8 mouse cellular contexts compared by ENCODE assay signal in the genomic region with DNA sequence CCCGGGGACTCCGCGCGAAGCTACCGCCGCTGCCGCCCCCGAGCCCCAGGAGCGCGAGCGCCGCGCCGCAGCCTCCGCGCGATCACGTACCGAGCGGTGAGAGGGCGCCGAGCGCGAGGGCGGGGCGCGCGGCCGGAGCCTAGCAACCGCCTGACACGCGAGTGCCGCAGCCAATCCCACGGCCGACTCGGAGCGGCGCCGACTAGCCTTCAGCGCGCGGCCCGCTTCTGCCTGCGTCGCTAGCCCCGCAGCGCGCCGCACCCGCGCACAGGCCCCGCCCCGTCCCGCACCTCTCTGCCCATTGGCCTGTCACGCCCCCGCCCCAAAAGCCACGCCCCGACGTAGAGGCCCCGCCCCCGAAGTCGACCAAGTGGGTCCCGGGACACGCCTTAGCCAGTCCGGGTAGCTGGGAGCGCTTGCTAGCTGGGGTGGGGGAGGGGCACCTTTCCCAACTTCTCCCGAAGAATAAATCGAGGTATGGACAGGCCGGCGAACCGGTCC. TPM values are rescaled to one million over a fixed set of nuclear protein-coding genes. Genes with fewer than 3 reads are reported as not detected.
DNase-seq lines count a peak whose midpoint lies in the region; ATAC-seq and TF ChIP-seq lines count a peak whose summit lies in the region.

Gene Dag1 (minus strand): TSS at position 269 of the 501 bp plus-strand sequence.

- peak within 1 kb of the TSS; percentile 83 to 91 for H3K4me3 ChIP-seq in ES-E14 (ENCODE audit: insufficient read depth in 1 of 2, low read depth in 1 of 2, low read length in 2 of 2, poor library complexity in 1 of 2, severe bottlenecking in 1 of 2)
- peak within 1 kb of the TSS; percentile 95 for H3K4me3 ChIP-seq in forebrain, embryonic 16.5 days (replicated peaks; ENCODE audit: low read length)
- peak within 1 kb of the TSS; percentile 93 for H3K4me3 ChIP-seq in layer of hippocampus, adult 2 months
- peak within 1 kb of the TSS; percentile 95 for H3K4me3 ChIP-seq in lung, embryonic 14.5 days (ENCODE audit: low read depth, low read length)
- peak within 1 kb of the TSS; percentile 81 for H3K4me3 ChIP-seq in olfactory bulb, adult 2 months (ENCODE audit: insufficient read depth, low read depth, low read length)
- H3K4me3 ChIP-seq in thymus, adult 2 months (ENCODE audit: control insufficient read depth, insufficient read depth, low read length): peak within 1 kb of the TSS; percentile 64

- H3K27ac ChIP-seq in ES-E14 (ENCODE audit: insufficient read depth, low read depth, low read length, poor library complexity, severe bottlenecking): peak within 1 kb of the TSS; percentile 98
- peak within 1 kb of the TSS; percentile 86 for H3K27ac ChIP-seq in forebrain, embryonic 16.5 days (ENCODE audit: low read length)
- peak within 1 kb of the TSS; percentile 96 for H3K27ac ChIP-seq in layer of hippocampus, adult 2 months
- H3K27ac ChIP-seq in lung, embryonic 14.5 days (ENCODE audit: low read depth): peak within 1 kb of the TSS; percentile 95
- H3K27ac ChIP-seq in olfactory bulb, adult 2 months (ENCODE audit: insufficient read depth, low read depth, low read length): peak within 1 kb of the TSS; percentile 47
- peak within 1 kb of the TSS; percentile 11; the same call in 1 of the 2 replicates for H3K27ac ChIP-seq in thymus, adult 2 months (ENCODE audit: control insufficient read depth, insufficient read depth, low read length)

- 0 out of 2 replicates have a peak, but pooled peaks cover 3% of the 10 kb centered on the region for H3K36me3 ChIP-seq in ES-E14 (ENCODE audit: control insufficient read depth, insufficient read depth, low read length, poor library complexity, severe bottlenecking)
- H3K36me3 ChIP-seq in forebrain, embryonic 16.5 days (ENCODE audit: control insufficient read depth, insufficient read depth): no peaks in the 10 kb centered on the region
- H3K36me3 ChIP-seq in lung, embryonic 14.5 days (ENCODE audit: insufficient read depth): no peaks in the 10 kb centered on the region
- H3K36me3 ChIP-seq in thymus, adult 2 months (ENCODE audit: control insufficient read depth, insufficient read depth, low read length): no peaks in the 10 kb centered on the region

- H3K4me2 ChIP-seq in forebrain, embryonic 16.5 days (ENCODE audit: low read length): peak within 1 kb of the TSS; percentile 85
- peak within 1 kb of the TSS; percentile 77 for H3K4me2 ChIP-seq in lung, embryonic 14.5 days

- intact Hi-C loops in heart, postnatal 36 days (cut with DNase I): loop anchor here (5.0 kb wide), 2 partner anchors 41 to 61 kb away; no protein-coding TSS in a partner anchor

- peak within 1 kb of the TSS; percentile 92 for H3K9ac ChIP-seq in ES-E14 (ENCODE audit: insufficient read depth, low read depth, low read length, poor library complexity, severe bottlenecking)
- peak within 1 kb of the TSS; percentile 86 for H3K9ac ChIP-seq in forebrain, embryonic 16.5 days (replicated peaks; ENCODE audit: low read depth, low read length)
- H3K9ac ChIP-seq in lung, embryonic 14.5 days: peak within 1 kb of the TSS; percentile 88

- in situ Hi-C loops in ES-E14 (cut with MboI; ENCODE audit: low sequenced_read_pairs in 2 of 2, unreplicated experiment in 2 of 2): no loop called here

- TF ChIP-seq POLR2A in olfactory bulb, adult 2 months (IDR thresholded peaks at IDR 0.05; ENCODE audit: insufficient read depth, low read depth, low read length): peak; percentile 54; the same call in 1 of the 2 replicates
- TF ChIP-seq POLR2A in thymus, adult 2 months (IDR thresholded peaks at IDR 0.05; ENCODE audit: control insufficient read depth, extremely low read depth, insufficient read depth, low read length, poor library complexity): no peak; the same call in 1 of the 2 replicates

- no peak for TF ChIP-seq CTCF in layer of hippocampus, adult 2 months (conservative IDR thresholded peaks at IDR 0.05)
- TF ChIP-seq CTCF in lung, embryonic 14.5 days (IDR thresholded peaks at IDR 0.05; ENCODE audit: low read depth): no peak
- no peak for TF ChIP-seq CTCF in olfactory bulb, adult 2 months (IDR thresholded peaks at IDR 0.05; ENCODE audit: insufficient read depth, low read depth, low read length)
- peak; percentile 44; the same call in 1 of the 2 replicates for TF ChIP-seq CTCF in thymus, adult 2 months (IDR thresholded peaks at IDR 0.05; ENCODE audit: borderline replicate concordance, control insufficient read depth, extremely low read depth, insufficient read depth, low read length, poor library complexity)

- no peaks in the 10 kb centered on the region for H3K9me3 ChIP-seq in ES-E14 (ENCODE audit: control insufficient read depth, insufficient read depth, low read depth, low read length)
- H3K9me3 ChIP-seq in forebrain, embryonic 16.5 days (ENCODE audit: control insufficient read depth, low read length): no peaks in the 10 kb centered on the region
- H3K9me3 ChIP-seq in lung, embryonic 14.5 days (ENCODE audit: low read depth, low read length): no peaks in the 10 kb centered on the region

- WGBS in forebrain, embryonic 16.5 days: under 1% methylated on average over 61 of the region's 71 CpGs
- WGBS in lung, embryonic 14.5 days: 0% methylated on average over 56 of the region's 71 CpGs
- WGBS in olfactory bulb, adult 2 months: under 1% methylated on average over 71 of the region's 71 CpGs
- under 1% methylated on average over 71 of the region's 71 CpGs for WGBS in thymus, adult 2 months

- peaks cover 8 to 22% of the 10 kb centered on the region in 2 experiments; a peak in 3 of 4 replicates for H3K4me1 ChIP-seq in ES-E14 (ENCODE audit: control insufficient read depth in 2 of 2, insufficient read depth in 2 of 2, low read length in 2 of 2, poor library complexity in 1 of 2)
- H3K4me1 ChIP-seq in forebrain, embryonic 16.5 days (replicated peaks; ENCODE audit: control insufficient read depth, insufficient read depth, low read length): peaks cover 24% of the 10 kb centered on the region
- peaks cover 19% of the 10 kb centered on the region for H3K4me1 ChIP-seq in lung, embryonic 14.5 days (ENCODE audit: insufficient read depth)
- peaks cover 8% of the 10 kb centered on the region; the same call in 1 of the 2 replicates for H3K4me1 ChIP-seq in olfactory bulb, adult 2 months (ENCODE audit: control insufficient read depth, insufficient read depth, low read length)
- H3K4me1 ChIP-seq in thymus, adult 2 months (replicated peaks; ENCODE audit: control insufficient read depth, insufficient read depth, low read length): peaks cover 10% of the 10 kb centered on the region

- H3K27me3 ChIP-seq in forebrain, embryonic 16.5 days (replicated peaks; ENCODE audit: control insufficient read depth, insufficient read depth, low read length): no peaks in the 10 kb centered on the region
- H3K27me3 ChIP-seq in lung, embryonic 14.5 days (ENCODE audit: insufficient read depth, low read length): no peaks in the 10 kb centered on the region
- no peaks in the 10 kb centered on the region for H3K27me3 ChIP-seq in thymus, adult 2 months (ENCODE audit: control insufficient read depth, insufficient read depth, low read length)

- ATAC-seq in forebrain, embryonic 16.5 days: peak; percentile 99
- ATAC-seq in lung, embryonic 14.5 days (ENCODE audit: insufficient read depth): peak; percentile 96

- DNase-seq in ES-E14 (ENCODE audit: low read depth, low spot score): peak; percentile 95
- peak; percentile 99 for DNase-seq in cerebellum, adult 11-12 months
- DNase-seq in heart, postnatal 36 days: peak; percentile 99
- DNase-seq in layer of hippocampus, adult 2 months (ENCODE audit: low spot score in 2 of 2): peak; percentile 97 to 99
- DNase-seq in lung, embryonic 14.5 days: peak; percentile 96
- peak; percentile 95 for DNase-seq in thymus, adult 2 months

TF ChIP-seq in ES-E14, 5 proteins besides CTCF, POLR2A, EP300 and RAD21:
- TF ChIP-seq HCFC1 (IDR thresholded peaks at IDR 0.05; ENCODE audit: borderline replicate concordance, insufficient read depth, low read length) (0 out of 2 replicates have a peak, but pooled peaks have one; percentile 17), ZNF384 (IDR thresholded peaks at IDR 0.05; ENCODE audit: low read depth, low read length) (no peak), MAFK (IDR thresholded peaks at IDR 0.05; ENCODE audit: insufficient read depth, low read depth, low read length) (no peak), ZC3H11A (IDR thresholded peaks at IDR 0.05; ENCODE audit: borderline replicate concordance, low read depth, low read length) (no peak), CHD2 (IDR thresholded peaks at IDR 0.05; ENCODE audit: low read depth, low read length) (no peak)

RNA-seq across cellular contexts. Expression of gene Dag1, which starts in this region (rescaled TPM):
- total RNA-seq in ES-E14 (2012; rRNA removed): 134 and 168 TPM in 2 replicates
- 56.3 and 57.9 TPM in 2 replicates for polyA plus RNA-seq in forebrain, embryonic 16.5 days (2015; fragmentation: Nextera tagmentation; extraction: Ambion mirVana)
- total RNA-seq in heart, postnatal 36 days (2021): 100 to 1,000 TPM; 320 to 353 TPM
- 10 to 100 TPM; 74.4 to 76.5 TPM for total RNA-seq in layer of hippocampus, adult 2 months (2021)
- 102 and 106 TPM in 2 replicates for polyA plus RNA-seq in lung, embryonic 14.5 days (2014; fragmentation: Nextera tagmentation; extraction: Ambion mirVana)
- not detected in 2 replicates for polyA plus RNA-seq in olfactory bulb, adult 2 months (2012; ENCODE audit: insufficient read depth, insufficient read length, low replicate concordance, missing spikeins)
- 25.4 and 27.0 TPM in 2 replicates for polyA plus RNA-seq in thymus, adult 2 months (2012; rRNA removed)

Comparison
In these comparisons a context has a peak if more than half of its experiments do, and no peak if none do; other contexts are left out.
1. Peak in every context shown above with its lines: DNase-seq, ATAC-seq, H3K4me3 ChIP-seq and H3K27ac ChIP-seq.
2. H3K27ac ChIP-seq: peak in every context shown above with its lines; median percentile 98 in ES-E14; 96 in layer of hippocampus, adult 2 months; 95 in lung, embryonic 14.5 days; 86 in forebrain, embryonic 16.5 days; 47 in olfactory bulb, adult 2 months; 11 in thymus, adult 2 months.